Mouse (Mus musculus): ENCODE measurements at regions not wholly inside any gene's neighbourhood (a gene's known extent, or its start where the extent isn't known, plus 50 kb on each side); places are given as distances from the start of the nearest gene placed in this dataset.
"Not testable (repeated sequence)": the region's sequence is repeated elsewhere in the genome, so short reads cannot be mapped to it uniquely, and the experiment has no call there.

GRCm38 (mm10) chr1:95397188-95397587 is 83.8 kb downstream of the Fam174a start:
- no peak for DNase-seq (ENCODE audit: low read depth)

DNA sequence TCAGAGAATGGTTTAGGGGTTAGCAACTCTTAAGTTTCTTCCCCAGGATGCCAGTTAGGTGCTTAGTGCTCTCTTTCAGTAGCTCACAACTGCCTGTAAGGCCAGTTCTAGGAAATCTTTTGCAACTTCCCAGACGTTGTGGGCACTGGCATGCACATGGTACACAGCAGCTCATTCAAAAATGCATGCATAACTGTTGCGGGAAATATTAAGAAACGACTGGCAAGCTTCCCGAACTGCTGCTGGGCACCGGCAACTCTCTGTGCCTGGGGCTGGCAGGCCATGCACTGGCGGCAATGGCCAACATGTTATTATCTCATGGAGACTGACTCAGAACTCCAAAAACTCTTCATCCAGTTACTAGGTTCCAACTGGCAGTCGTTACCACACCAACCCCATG is 86.3 kb downstream of the Fam174a start:
- no peak for DNase-seq (ENCODE audit: low read depth)

- no peak for DNase-seq (ENCODE audit: low read depth)
Measured at GRCm38 (mm10) chr1:95422253-95422652, 108.8 kb downstream of the Fam174a start.

GRCm38 (mm10) chr1:95425420-95425819 is 112.0 kb downstream of the Fam174a start:
- no peak for DNase-seq (ENCODE audit: low read depth)

DNA sequence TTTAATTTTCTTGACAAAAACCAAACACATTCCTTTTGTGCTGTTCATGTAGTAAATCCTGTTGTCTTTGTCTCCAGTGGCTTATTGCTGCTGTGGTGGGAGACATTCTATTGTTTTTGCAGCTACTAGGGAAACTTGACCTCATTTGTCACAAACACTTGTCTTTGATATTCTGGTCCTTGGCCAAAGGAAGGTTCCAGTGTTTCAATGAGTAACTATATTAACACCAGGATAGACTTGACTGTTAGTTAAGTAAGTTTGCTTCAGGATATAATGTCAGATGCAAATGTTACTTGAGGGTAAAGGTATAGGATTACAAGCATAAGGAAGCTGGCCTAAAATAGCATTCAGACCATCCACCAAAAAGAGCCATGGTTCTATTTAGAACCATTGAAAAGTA is 123.7 kb downstream of the Fam174a start:
- DNase-seq (ENCODE audit: low read depth), result no peak

GRCm38 (mm10) chr1:95445541-95445940 is 132.1 kb downstream of the Fam174a start:
- no peak for DNase-seq (ENCODE audit: low read depth)

DNA sequence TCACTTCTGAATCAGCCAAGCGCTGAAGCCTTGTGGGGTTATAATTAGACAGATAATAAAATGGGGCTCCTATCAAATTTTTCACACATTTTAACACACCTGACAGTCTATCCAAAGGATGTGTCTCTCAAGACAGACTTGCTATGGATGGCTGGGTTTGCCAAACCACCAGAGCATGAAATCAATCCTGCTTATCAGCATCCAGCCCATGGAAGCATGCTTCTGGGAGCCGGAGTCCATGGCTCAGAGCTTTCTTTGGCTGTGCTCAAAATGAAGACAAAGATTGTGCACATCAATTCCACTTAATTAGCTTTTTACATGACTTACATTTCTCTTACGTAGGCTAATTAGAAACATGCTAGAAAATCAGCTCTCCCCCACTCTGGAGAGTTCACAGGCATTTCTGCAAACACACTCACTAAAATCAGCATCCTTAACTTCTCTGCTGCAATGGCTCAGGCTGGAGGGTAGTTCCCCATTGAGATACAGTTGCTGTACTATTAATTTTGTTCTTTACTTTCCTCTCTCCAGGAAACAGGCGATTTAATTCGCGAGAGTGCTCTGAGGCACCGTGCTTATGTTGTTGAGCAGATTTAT is 135.6 kb downstream of the Fam174a start:
- DNase-seq (ENCODE audit: low read depth), result no peak

- DNase-seq (ENCODE audit: low read depth), result no peak
Measured at GRCm38 (mm10) chr1:95450920-95451332, 137.5 kb downstream of the Fam174a start.

DNA sequence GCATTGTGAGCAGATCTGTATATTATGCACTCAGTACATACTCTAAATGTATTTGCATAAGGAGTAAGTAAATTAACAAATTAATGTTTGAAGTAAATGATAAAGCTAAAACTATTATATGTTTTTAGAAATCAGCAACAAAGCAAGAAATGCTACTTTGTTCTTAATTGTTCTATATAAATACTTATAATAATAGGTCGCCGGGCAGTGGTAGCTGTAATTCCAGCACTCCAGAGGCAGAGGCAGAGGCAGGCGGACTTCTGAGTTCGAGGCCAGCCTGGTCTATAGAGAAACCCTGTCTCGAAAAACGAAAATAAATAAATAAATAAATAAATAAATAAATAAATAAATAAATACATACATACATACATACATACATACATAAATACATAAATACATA is 138.3 kb downstream of the Fam174a start:
- DNase-seq (ENCODE audit: low read depth), result peak; percentile 6

DNA sequence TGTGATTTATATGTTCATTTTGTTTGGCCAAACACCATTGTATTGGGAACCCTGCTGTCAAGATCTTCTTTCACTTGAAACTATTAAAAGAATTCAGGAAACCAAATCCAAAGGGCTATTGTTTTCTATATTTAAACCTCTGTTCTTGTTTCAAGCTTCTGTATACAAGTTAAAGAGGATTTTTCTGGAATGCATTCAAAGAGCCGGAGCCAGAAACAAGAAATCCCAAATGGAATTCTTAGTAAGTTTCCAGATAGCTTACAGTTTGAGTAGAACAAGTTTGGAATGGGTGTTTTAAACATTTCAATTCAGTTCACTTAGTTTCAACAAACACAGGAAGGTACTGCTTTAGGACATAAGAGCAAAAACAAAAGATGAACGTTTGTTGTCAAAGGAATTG is 140.8 kb downstream of the Fam174a start:
- no peak for DNase-seq (ENCODE audit: low read depth)

GRCm38 (mm10) chr1:95459355-95459754 is 145.9 kb downstream of the Fam174a start:
- no peak for DNase-seq (ENCODE audit: low read depth)

DNA sequence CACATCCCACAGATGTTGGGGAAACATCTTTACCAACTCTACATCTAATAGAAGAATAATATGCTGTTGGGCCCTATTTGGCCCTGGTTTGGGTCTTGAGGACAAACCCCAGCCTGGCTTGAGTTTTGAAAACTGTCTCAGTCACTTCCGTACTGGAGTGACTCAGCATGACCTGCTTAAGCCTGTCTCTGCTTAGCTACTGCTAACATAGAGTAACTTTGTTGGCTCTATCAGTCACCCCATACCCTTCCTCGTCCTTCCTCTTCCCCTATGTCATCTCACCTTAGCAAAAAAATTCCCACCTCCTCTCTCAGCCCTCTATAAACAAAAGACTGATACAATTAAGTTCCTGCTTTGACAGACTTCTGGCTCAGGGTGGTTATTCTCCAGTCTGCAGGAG is 154.7 kb downstream of the Fam174a start:
- DNase-seq (ENCODE audit: low read depth), result no peak

GRCm38 (mm10) chr1:95468772-95469171 is 155.3 kb downstream of the Fam174a start:
- no peak for DNase-seq (ENCODE audit: low read depth)

DNA sequence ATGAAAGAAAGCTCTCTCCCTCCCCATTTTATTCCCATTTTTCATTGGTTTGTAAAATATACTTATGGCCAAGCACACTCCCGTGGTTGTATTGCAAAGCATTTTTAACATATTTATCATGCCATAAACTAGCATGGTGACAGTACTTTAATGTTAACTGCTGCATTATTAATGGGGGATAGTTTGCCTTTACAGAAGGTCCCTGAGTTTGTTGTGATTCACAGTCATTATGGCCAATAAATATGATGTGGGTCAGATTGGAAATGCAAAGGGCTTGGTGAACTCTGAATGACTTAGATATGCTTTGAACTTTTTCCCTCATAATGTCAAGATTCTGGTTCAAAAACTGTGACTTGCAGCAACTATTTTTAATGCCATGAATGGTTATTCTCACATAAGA is 157.1 kb downstream of the Fam174a start:
- DNase-seq (ENCODE audit: low read depth), result no peak

DNA sequence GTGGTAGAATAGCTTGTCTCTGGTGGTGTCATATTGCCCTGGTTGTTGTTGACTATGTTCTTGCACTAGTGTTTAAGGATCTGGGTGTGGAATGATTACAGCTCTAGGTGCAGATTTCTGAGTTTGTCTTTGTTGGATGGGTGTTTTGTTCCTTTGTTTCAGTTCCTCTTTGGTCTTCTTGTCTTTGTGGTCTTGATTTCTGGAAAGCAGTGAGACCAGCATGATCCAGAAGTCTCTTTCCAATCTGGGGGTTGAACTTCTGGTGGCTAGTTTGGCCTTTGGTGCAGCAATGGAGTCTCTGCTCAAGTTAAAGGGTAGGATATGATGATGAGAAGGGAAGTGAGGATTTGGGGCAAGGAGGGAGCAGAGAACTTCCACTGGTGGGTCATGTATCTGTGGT is 174.4 kb downstream of the St8sia4 start:
- DNase-seq (ENCODE audit: low read depth), result no peak

DNA sequence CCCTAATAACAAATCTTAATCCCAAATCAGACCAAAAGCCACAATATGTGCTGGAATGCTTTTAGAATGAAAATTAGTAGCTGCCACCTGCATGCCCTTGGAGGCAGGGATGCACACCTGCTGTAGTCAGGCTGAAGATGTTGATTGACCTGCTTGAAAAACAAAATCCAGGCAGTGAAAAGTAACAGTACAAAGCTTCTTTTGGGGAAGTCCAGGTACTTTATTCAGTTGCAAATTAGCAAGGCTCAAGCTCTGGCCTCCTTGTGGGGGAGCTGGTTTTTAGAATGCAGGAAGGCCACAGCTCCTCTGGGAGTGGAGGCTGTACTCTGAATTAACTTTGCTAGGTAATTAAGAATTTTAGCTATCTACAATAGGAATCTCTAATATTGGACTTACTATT is 166.7 kb downstream of the St8sia4 start:
- DNase-seq (ENCODE audit: low read depth), result not testable (repeated sequence)

- no peak for DNase-seq (ENCODE audit: low read depth)
Measured at GRCm38 (mm10) chr1:95508718-95509117, 158.7 kb downstream of the St8sia4 start.

DNA sequence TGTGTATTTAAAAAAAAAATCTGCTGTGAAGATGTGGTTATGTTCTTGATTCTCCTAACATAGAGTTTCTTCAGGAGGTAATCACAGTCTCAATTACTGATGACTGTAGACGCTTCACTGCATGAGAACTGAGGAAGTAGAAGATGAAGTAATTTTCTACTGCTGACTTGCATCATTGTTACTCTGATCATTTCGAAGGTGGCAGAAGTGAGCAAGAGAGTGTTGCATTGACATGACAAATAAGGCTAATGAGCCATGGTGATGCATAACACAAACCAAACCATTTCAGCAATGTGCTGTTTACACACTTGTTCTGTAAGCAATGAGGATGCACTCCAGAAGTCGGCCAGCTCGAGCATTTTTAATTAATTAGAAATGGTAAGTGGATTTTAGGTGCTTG is 138.6 kb downstream of the St8sia4 start:
- DNase-seq (ENCODE audit: low read depth), result no peak

DNA sequence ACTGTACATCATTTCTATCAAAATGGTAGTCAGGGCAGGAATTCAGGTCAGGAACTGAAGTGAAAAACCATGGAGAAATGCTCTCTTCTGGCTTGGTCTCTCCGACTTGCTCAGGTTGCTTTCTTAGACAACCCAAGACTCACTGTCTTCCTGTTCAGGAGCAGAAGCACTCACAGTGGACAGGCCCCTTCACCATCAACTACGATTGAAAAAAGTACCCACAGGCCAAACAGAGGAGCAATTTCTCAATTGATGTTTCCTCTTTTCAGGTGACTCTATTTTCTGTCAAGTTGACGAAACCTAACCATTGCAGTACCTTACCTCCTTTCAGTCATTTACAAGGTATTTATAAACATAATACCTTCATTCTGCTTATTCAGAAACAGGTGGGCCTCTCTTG is 136.4 kb downstream of the St8sia4 start:
- no peak for DNase-seq (ENCODE audit: low read depth)
